Mouse (Mus musculus) limb, embryonic 12.5 days (tissue): ENCODE data around the gene Krt81. TPM values are rescaled to one million over a fixed set of nuclear protein-coding genes. Genes with fewer than 3 reads are reported as not detected.
A peak's percentile ranks its signal among the peaks of the same experiment; 100 is the strongest.

ENCODE experiments used
- ATAC-seq: fragments of 200-750 bp; cut with Nextera tagmentation; 2 replicates; pipeline ENCODE4 v1.8.0; 2017; ENCODE audit warnings: low read depth, moderate TSS enrichment; ENCODE audit not compliant: insufficient number of reproducible peaks, insufficient read depth, low FRiP score, low TSS enrichment
- H3K27ac ChIP-seq: fragments of 300-500 bp; sonication (generic); 2 replicates; pipeline ENCODE4 v1.5.1; 2016; ENCODE audit warnings: mild to moderate bottlenecking, moderate library complexity
- H3K27me3 ChIP-seq: fragments of 300-500 bp; sonication (generic); 2 replicates; pipeline ENCODE4 v1.6.1; 2016; ENCODE audit warnings: mild to moderate bottlenecking, moderate library complexity
- H3K36me3 ChIP-seq: fragments of 300-500 bp; sonication (generic); 2 replicates; pipeline ENCODE4 v1.6.1; 2016; ENCODE audit warnings: mild to moderate bottlenecking, moderate library complexity
- H3K4me1 ChIP-seq: fragments of 300-500 bp; sonication (generic); replicated peaks from 2 replicates; pipeline ENCODE4 v1.6.1; 2016
- H3K4me2 ChIP-seq: fragments of 300-500 bp; sonication (generic); 2 replicates; pipeline ENCODE4 v1.6.1; 2016; ENCODE audit warnings: mild to moderate bottlenecking, moderate library complexity
- H3K4me3 ChIP-seq: fragments of 300-500 bp; sonication (generic); replicated peaks from 2 replicates; pipeline ENCODE4 v1.5.1; 2016; ENCODE audit warnings: mild to moderate bottlenecking
- H3K9ac ChIP-seq: fragments of 300-500 bp; sonication (generic); replicated peaks from 2 replicates; pipeline ENCODE4 v1.6.1; 2016; ENCODE audit warnings: mild to moderate bottlenecking, moderate library complexity
- H3K9me3 ChIP-seq: fragments of 300-500 bp; sonication (generic); 2 replicates; pipeline ENCODE4 v1.6.1; 2016; ENCODE audit warnings: mild to moderate bottlenecking, moderate library complexity
- WGBS: fragments of 180-500 bp; shearing (Covaris S2); methylation state at CpG from one replicate; pipeline ENCODE4 v1.1.7; 2016; 5-methylcytosine and 5-hydroxymethylcytosine counted together
- polyA plus RNA-seq: library from polyadenylated mRNA; unstranded; fragments of >200 nt; fragmentation: Nextera tagmentation; extraction: Ambion mirVana; gene quantifications from 2 replicates; pipeline ENCODE4 v1.2.1, GENCODE M21; 2016

Krt81 gene
- polyA plus RNA-seq, 1 experiment from 2014 or later = not detected

DNA sequence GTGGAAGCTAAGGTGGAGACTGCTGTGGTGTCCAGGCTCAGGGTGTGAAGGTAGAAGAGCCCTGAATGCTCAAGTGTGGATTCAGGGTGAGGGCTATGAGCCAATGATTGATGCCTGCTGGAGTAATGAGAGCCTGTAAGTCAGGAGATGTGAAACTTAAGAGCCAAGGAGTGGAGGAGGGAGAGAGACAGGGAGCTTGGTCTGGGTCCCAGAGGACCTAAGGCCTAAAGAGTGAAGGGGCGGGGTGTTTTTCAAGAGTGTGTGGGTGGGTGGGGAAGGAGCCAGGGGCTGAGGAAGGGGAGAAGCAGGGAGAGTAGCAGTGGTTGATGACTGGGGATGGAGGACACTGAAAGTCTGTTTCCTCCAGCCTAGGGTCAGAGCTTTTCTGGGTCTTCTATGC lies 20.1 kb upstream of the Krt81 start:
- no peak overlapping the region for H3K9ac ChIP-seq
- H3K4me1 ChIP-seq = peaks cover 12% of the 10 kb centered on the region
- H3K4me3 ChIP-seq = no peak overlapping the region
- H3K27me3 ChIP-seq = peaks cover 24% of the 10 kb centered on the region
- H3K4me2 ChIP-seq = no peak overlapping the region
- H3K36me3 ChIP-seq = no peaks in the 10 kb centered on the region
- no peak for ATAC-seq
- H3K27ac ChIP-seq = no peak overlapping the region
- 88% methylated on average over 1 of the region's 1 CpGs for WGBS
- H3K9me3 ChIP-seq = no peaks in the 10 kb centered on the region

GRCm38 (mm10) chr15:101482056-101482455 lies 18.5 kb upstream of the Krt81 start:
- Histone ChIP-seq H3K4me1 (peaks cover 12% of the 10 kb centered on the region), H3K27ac (no peak overlapping the region), H3K4me3 (no peak overlapping the region), H3K36me3 (no peaks in the 10 kb centered on the region), H3K9ac (no peak overlapping the region), H3K27me3 (peaks cover 32% of the 10 kb centered on the region), H3K4me2 (no peak overlapping the region), H3K9me3 (no peaks in the 10 kb centered on the region)
- ATAC-seq = no peak
- 38% methylated on average over 4 of the region's 4 CpGs for WGBS

DNA sequence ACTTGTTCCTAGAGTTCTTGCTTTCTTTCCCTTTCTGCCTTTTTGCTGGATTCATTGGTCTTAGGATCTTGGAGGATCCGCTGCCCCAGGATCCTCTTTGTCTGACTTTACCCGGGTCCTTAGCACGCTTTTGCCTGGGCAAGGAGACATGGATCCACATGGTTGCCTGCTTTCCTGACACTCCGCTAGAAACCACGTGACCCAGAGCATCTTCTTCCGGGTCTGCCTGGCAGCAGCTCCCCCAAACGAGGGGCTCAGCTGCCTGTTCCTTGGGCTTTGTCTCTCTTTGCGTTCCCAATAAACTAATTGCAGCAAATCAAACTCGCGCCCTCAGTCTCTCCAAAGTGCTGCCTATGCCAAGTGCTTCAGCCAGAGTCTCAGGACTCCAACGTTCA lies 16.1 kb upstream of the Krt81 start:
- WGBS = 35% methylated on average over 11 of the region's 11 CpGs
- ATAC-seq = no peak
- Histone ChIP-seq H3K4me2 (peak overlapping the region; percentile 58), H3K9ac (peak overlapping the region; percentile 14; the same call in 1 of the 2 replicates), H3K9me3 (no peaks in the 10 kb centered on the region), H3K4me3 (peak overlapping the region; percentile 23), H3K4me1 (peaks cover 7% of the 10 kb centered on the region), H3K27me3 (peaks cover 32% of the 10 kb centered on the region), H3K27ac (no peak overlapping the region), H3K36me3 (no peaks in the 10 kb centered on the region)

GRCm38 (mm10) chr15:101479007-101479665 lies 15.6 kb upstream of the Krt81 start:
- H3K36me3 ChIP-seq = no peaks in the 10 kb centered on the region
- ATAC-seq = no peak
- H3K27me3 ChIP-seq = peaks cover 32% of the 10 kb centered on the region
- H3K4me2 ChIP-seq = peak overlapping the region; percentile 58
- H3K4me3 ChIP-seq = peak overlapping the region; percentile 23
- H3K27ac ChIP-seq = no peak overlapping the region
- WGBS = 8% methylated on average over 31 of the region's 31 CpGs
- peak overlapping the region; percentile 14; the same call in 1 of the 2 replicates for H3K9ac ChIP-seq
- H3K9me3 ChIP-seq = no peaks in the 10 kb centered on the region
- peaks cover 7% of the 10 kb centered on the region for H3K4me1 ChIP-seq

GRCm38 (mm10) chr15:101472952-101473528 lies 9.5 kb upstream of the Krt81 start, which contains the start of gene Krt86:
Gene Krt86, plus strand, starts transcription at chr15:101473478.
- H3K27me3 ChIP-seq = peaks cover 2% of the 10 kb centered on the region
- H3K4me2 ChIP-seq = no peak within 1 kb of the TSS
- no peaks in the 10 kb centered on the region for H3K36me3 ChIP-seq
- H3K27ac ChIP-seq = no peak within 1 kb of the TSS
- no peak within 1 kb of the TSS for H3K9ac ChIP-seq
- WGBS = 17% methylated on average over 10 of the region's 10 CpGs
- H3K9me3 ChIP-seq = no peaks in the 10 kb centered on the region
- H3K4me1 ChIP-seq = no peaks in the 10 kb centered on the region; the same call in 1 of the 2 replicates
- no peak within 1 kb of the TSS for H3K4me3 ChIP-seq
- ATAC-seq = no peak

- H3K4me3 ChIP-seq = no peak overlapping the region
- 86% methylated on average over 4 of the region's 4 CpGs for WGBS
- no peak overlapping the region for H3K4me2 ChIP-seq
- H3K9ac ChIP-seq = no peak overlapping the region
- H3K27ac ChIP-seq = no peak overlapping the region
- H3K36me3 ChIP-seq = no peaks in the 10 kb centered on the region
- ATAC-seq = no peak
- H3K4me1 ChIP-seq = no peaks in the 10 kb centered on the region; the same call in 1 of the 2 replicates
- H3K9me3 ChIP-seq = no peaks in the 10 kb centered on the region
- no peaks in the 10 kb centered on the region for H3K27me3 ChIP-seq
Observed at GRCm38 (mm10) chr15:101469093-101469492, 5.5 kb upstream of the Krt81 start.

- Histone ChIP-seq H3K9me3 (peaks cover 3% of the 10 kb centered on the region), H3K27ac (no peak overlapping the region), H3K4me1 (no peaks in the 10 kb centered on the region), H3K9ac (no peak overlapping the region), H3K36me3 (no peaks in the 10 kb centered on the region), H3K4me2 (no peak overlapping the region), H3K27me3 (peaks cover 6% of the 10 kb centered on the region; the same call in 1 of the 2 replicates), H3K4me3 (no peak overlapping the region)
- no peak for ATAC-seq
- 76% methylated on average over 14 of the region's 14 CpGs for WGBS
Observed at GRCm38 (mm10) chr15:101459283-101459682, 4.3 kb downstream of the Krt81 start.

DNA sequence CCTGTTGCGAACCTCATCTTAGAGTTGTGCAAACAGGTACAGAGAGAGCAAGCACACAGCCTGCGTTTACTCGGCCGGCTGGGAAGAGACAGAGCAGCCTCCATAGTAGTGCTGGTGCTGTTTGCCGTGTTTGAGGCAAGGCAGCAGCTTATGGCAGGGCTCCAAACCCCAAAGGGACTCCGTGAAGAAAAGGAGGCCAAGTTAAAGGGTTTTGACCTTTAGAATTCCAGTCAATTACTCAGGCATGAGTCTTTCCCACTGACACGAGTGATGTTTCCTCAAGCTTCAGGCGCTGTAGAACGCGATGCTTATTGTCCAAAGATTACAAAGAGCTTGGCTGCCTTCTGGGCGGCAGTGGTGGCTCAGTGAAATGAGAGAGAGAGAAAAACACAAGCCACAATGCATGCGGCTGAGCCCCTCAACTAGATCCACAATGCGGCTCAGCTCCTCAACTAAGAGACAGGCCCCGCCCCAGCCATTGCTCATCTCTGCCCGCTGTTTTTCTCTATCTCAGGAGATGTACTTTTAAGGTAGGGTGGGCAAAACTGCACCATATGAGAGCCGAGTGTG lies 5.1 kb downstream of the Krt81 start:
- H3K27me3 ChIP-seq = peaks cover under 1% of the 10 kb centered on the region; the same call in 1 of the 2 replicates
- H3K4me3 ChIP-seq = no peak overlapping the region
- H3K36me3 ChIP-seq = no peaks in the 10 kb centered on the region
- no peak overlapping the region for H3K4me2 ChIP-seq
- ATAC-seq = no peak
- H3K9ac ChIP-seq = no peak overlapping the region
- H3K27ac ChIP-seq = no peak overlapping the region
- WGBS = 80% methylated on average over 16 of the region's 16 CpGs
- no peaks in the 10 kb centered on the region for H3K4me1 ChIP-seq
- peaks cover 3% of the 10 kb centered on the region for H3K9me3 ChIP-seq

DNA sequence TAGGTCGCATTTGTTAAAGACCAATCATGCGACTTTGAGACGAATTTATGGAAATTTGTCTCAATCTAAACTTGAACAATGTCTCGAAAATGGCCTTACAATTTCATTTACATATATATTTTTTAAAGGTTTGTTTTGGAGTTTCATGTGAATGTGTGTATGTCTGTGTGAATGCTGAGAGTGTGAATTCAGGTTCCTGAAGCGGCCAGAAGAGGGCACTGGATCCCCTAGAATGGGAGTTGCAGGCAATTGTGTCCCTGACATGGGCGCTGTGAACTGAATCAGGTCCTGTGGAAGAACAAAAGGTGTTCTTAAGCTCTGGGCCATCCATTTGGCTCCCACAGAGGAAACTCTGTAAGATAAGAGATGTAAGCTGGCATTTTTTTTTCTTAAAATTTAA lies 7.7 kb downstream of the Krt81 start:
- no peak for ATAC-seq
- no peak overlapping the region for H3K27ac ChIP-seq
- H3K9ac ChIP-seq = no peak overlapping the region
- no peak overlapping the region for H3K4me3 ChIP-seq
- no peaks in the 10 kb centered on the region for H3K36me3 ChIP-seq
- 87% methylated on average over 6 of the region's 6 CpGs for WGBS
- H3K4me2 ChIP-seq = no peak overlapping the region
- H3K9me3 ChIP-seq = peaks cover 3% of the 10 kb centered on the region
- no peaks in the 10 kb centered on the region; the same call in 1 of the 2 replicates for H3K4me1 ChIP-seq
- 0 out of 2 replicates have a peak, but pooled peaks cover 4% of the 10 kb centered on the region for H3K27me3 ChIP-seq

DNA sequence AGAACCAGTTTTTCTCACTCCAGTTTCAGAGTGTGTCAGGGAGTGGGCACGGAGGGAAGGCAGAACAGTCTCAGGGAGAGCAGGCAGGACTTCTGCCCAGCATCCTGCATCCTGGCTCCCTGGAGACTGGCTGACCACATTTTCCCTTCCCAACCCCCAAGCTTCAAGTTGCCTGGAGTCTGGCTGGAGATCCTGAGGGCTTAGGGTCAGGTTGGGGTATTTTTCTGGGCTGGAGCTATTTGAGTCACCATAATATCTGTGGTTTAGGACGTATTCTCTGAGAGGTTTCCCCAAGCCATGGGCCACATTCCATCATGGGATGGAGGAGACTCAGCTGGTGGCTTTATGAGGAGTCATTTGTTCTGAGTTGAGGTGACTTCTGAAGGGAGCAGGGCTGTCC lies 8.3 kb downstream of the Krt81 start:
- ATAC-seq = no peak
- H3K4me1 ChIP-seq = no peaks in the 10 kb centered on the region; the same call in 1 of the 2 replicates
- H3K4me3 ChIP-seq = no peak overlapping the region
- H3K4me2 ChIP-seq = no peak overlapping the region
- H3K27ac ChIP-seq = no peak overlapping the region
- H3K36me3 ChIP-seq = no peaks in the 10 kb centered on the region
- H3K27me3 ChIP-seq = 0 out of 2 replicates have a peak, but pooled peaks cover 4% of the 10 kb centered on the region
- H3K9me3 ChIP-seq = peaks cover 3% of the 10 kb centered on the region
- no peak overlapping the region for H3K9ac ChIP-seq
- WGBS = 81% methylated on average over 2 of the region's 2 CpGs

GRCm38 (mm10) chr15:101454774-101455173 lies 8.8 kb downstream of the Krt81 start:
- WGBS = 85% methylated on average over 8 of the region's 8 CpGs
- Histone ChIP-seq H3K9me3 (peaks cover 3% of the 10 kb centered on the region), H3K4me1 (no peaks in the 10 kb centered on the region; the same call in 1 of the 2 replicates), H3K27me3 (0 out of 2 replicates have a peak, but pooled peaks cover 4% of the 10 kb centered on the region), H3K4me2 (no peak overlapping the region), H3K27ac (no peak overlapping the region), H3K4me3 (no peak overlapping the region), H3K36me3 (no peaks in the 10 kb centered on the region), H3K9ac (no peak overlapping the region)
- no peak for ATAC-seq
